Mouse (Mus musculus) neural tube, embryonic 13.5 days (tissue): ENCODE measurements around the gene Zmpste24. TPM values are rescaled to one million over a fixed set of nuclear protein-coding genes. Genes with fewer than 3 reads are reported as not detected.

ENCODE experiments used
- ATAC-seq: fragments of 200-750 bp; cut with Nextera tagmentation; 2 replicates; pipeline ENCODE4 v1.8.0; 2017; ENCODE audit warnings: low read depth, mild to moderate bottlenecking, moderate TSS enrichment, moderate library complexity
- H3K27ac ChIP-seq: fragments of 300-500 bp; sonication (generic); replicated peaks from 2 replicates; pipeline ENCODE4 v1.5.1; 2015; ENCODE audit warnings: moderate library complexity, mild to moderate bottlenecking, inconsistent platforms
- H3K27me3 ChIP-seq: fragments of 300-500 bp; sonication (generic); 2 replicates; pipeline ENCODE4 v1.6.1; 2015; ENCODE audit warnings: mild to moderate bottlenecking, inconsistent platforms
- H3K36me3 ChIP-seq: fragments of 300-500 bp; sonication (generic); 2 replicates; pipeline ENCODE4 v1.6.1; 2015; ENCODE audit warnings: mild to moderate bottlenecking, inconsistent platforms
- H3K4me1 ChIP-seq: fragments of 300-500 bp; sonication (generic); replicated peaks from 2 replicates; pipeline ENCODE4 v1.6.1; 2015; ENCODE audit warnings: inconsistent platforms
- H3K4me2 ChIP-seq: fragments of 300-500 bp; sonication (generic); 2 replicates; pipeline ENCODE4 v1.6.1; 2015; ENCODE audit warnings: inconsistent platforms, mild to moderate bottlenecking, moderate library complexity
- H3K4me3 ChIP-seq: fragments of 300-500 bp; sonication (generic); 2 replicates; pipeline ENCODE4 v1.5.1; 2015; ENCODE audit warnings: mild to moderate bottlenecking, inconsistent platforms
- H3K9ac ChIP-seq: fragments of 300-500 bp; sonication (generic); 2 replicates; pipeline ENCODE4 v1.6.1; 2015; ENCODE audit warnings: moderate library complexity, mild to moderate bottlenecking, inconsistent platforms
- H3K9me3 ChIP-seq: fragments of 300-500 bp; sonication (generic); 2 replicates; pipeline ENCODE4 v1.6.1; 2016; ENCODE audit warnings: inconsistent platforms
- WGBS: fragments of 180-500 bp; shearing (Covaris S2); methylation state at CpG from one replicate; pipeline ENCODE4 v1.1.7; 2015; 5-methylcytosine and 5-hydroxymethylcytosine counted together
- polyA plus RNA-seq: library from polyadenylated mRNA; unstranded; fragments of >200 nt; fragmentation: Nextera tagmentation; extraction: Ambion mirVana; gene quantifications from 2 replicates; pipeline ENCODE4 v1.2.1, GENCODE M21; 2015

Gene Zmpste24
- polyA plus RNA-seq, 1 experiment from 2014 or later: 28.3 TPM

DNA sequence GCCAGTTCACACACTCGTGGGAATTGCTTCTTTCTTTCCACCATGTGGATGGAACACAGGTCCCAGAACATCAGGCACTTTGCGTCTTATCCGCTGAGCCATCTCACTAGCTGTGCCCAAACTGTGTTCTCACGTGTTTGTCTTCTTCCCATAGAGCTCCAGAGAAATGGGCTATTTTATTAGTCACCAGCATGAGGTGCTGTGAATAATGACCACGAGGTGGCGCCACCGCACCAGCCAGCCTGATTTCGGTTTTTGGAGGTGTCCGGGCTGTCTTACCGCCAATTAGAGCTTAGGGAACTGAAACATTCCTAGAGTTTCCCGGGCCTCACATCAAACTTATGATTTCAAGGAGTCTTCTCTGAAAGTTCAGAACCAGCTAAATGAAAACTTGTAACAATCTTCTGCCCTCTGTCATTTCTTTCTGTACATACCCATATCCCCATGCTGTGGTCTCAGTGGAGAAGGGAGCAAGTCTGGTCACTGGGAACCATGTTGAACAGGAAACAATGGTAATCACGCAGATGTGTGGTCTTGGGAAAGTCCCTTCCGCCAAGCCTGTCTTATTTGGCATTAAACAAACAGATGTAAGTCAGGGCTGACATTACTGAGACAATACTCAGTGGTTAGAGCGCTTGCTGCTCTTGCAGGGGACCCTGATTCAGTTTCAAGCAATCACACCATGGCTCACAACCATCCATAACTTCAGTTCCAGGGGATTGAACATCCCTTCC is 69.2 kb downstream of the Zmpste24 start:
- 24% methylated on average over 14 of the region's 14 CpGs for WGBS
- ATAC-seq: no peak
- H3K9me3 ChIP-seq: no peaks in the 10 kb centered on the region
- H3K4me2 ChIP-seq: no peak overlapping the region
- H3K36me3 ChIP-seq: no peaks in the 10 kb centered on the region
- H3K4me1 ChIP-seq: no peaks in the 10 kb centered on the region
- H3K27ac ChIP-seq: no peak overlapping the region
- H3K4me3 ChIP-seq: no peak overlapping the region
- no peak overlapping the region for H3K9ac ChIP-seq
- no peaks in the 10 kb centered on the region for H3K27me3 ChIP-seq

DNA sequence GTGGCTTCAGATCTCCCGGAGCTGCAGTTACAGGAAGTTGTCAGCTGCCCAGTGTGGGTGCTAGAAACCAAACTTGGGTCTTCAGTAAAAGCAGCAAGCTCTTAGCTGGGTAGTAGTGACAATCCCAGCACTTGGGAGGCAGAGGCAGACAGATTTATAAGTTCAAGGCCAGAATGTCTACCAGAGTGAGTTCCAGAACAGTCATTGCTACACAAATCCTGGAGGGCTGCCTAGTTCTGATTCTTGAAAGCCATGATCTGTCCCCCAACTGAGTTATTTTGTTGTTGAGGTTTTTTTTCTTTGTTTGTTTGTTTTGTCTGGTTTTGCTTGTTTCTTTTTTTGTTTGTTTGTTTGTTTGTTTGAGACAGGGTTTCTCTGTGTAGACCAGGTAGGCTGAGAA is 69.9 kb downstream of the Zmpste24 start:
- H3K4me1 ChIP-seq: no peaks in the 10 kb centered on the region
- no peak overlapping the region for H3K4me2 ChIP-seq
- WGBS: 73% methylated on average over 1 of the region's 1 CpGs
- H3K27ac ChIP-seq: no peak overlapping the region
- H3K9ac ChIP-seq: no peak overlapping the region
- no peak for ATAC-seq
- H3K4me3 ChIP-seq: no peak overlapping the region
- no peaks in the 10 kb centered on the region for H3K27me3 ChIP-seq
- H3K9me3 ChIP-seq: no peaks in the 10 kb centered on the region
- H3K36me3 ChIP-seq: no peaks in the 10 kb centered on the region

DNA sequence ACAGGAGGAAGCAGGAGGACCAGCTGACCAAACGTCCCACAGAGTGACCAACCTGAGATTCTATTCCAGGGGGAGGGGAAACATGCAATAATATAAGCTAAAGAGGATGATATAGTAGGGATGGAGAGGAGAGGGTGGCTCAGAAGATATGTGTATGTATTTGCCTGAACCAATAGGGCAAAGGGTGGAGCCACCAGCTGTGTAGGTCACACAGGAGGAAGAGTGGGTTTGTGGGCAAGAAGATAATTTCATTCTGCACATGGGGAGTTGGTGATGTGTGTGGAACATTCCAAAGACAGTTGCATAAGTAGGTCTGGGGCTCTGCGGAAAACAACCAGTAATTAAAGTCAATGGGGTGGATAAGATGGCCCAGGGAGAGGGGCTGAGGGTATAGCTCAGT is 72.4 kb downstream of the Zmpste24 start:
- Histone ChIP-seq H3K36me3 (no peaks in the 10 kb centered on the region), H3K4me1 (no peaks in the 10 kb centered on the region), H3K9me3 (no peaks in the 10 kb centered on the region), H3K27me3 (no peaks in the 10 kb centered on the region), H3K4me3 (no peak overlapping the region), H3K27ac (no peak overlapping the region), H3K4me2 (no peak overlapping the region), H3K9ac (no peak overlapping the region)
- no peak for ATAC-seq
- 62% methylated on average over 2 of the region's 2 CpGs for WGBS

DNA sequence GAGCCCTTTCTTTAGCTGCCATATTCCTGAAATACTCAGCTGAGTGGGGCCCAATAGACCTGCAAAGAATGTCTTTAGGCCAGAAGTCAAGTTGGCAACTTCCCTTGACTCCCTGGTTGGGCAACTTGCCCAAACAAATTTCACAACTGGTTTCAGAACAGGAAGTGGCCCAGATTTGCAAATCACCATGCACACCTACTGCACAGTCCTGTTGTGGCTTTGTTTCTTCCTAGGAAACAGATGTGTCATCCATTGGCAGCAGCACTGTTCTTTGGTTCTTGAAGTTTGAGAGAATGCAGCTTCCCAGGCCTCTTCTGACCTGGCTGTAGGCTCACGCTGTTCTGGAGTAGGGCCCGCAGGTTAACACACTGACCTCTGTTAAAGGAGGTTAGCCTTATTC is 74.1 kb downstream of the Zmpste24 start:
- Histone ChIP-seq H3K9ac (no peak overlapping the region), H3K4me3 (no peak overlapping the region), H3K27ac (no peak overlapping the region), H3K36me3 (no peaks in the 10 kb centered on the region), H3K9me3 (no peaks in the 10 kb centered on the region), H3K4me2 (no peak overlapping the region), H3K27me3 (no peaks in the 10 kb centered on the region), H3K4me1 (no peaks in the 10 kb centered on the region)
- 90% methylated on average over 2 of the region's 2 CpGs for WGBS
- no peak for ATAC-seq

DNA sequence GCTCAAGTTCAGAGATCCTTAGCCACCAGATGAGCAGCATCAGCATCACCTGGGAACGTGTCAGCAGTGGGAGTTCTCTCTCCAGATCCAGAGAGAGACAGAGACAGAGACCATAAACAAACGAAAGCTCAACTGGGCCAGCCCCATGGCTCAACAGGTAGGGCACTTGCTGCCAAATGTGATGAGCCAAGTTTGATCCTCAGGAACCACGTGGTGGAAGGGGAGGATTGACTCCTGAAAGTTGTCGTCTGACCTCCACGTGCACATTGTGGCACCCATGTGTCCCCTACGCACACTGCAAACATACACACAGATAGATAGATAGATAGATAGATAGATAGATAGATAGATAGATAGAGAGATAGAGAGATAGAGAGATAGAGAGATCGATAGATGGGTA is 74.6 kb downstream of the Zmpste24 start:
- H3K9ac ChIP-seq: no peak overlapping the region
- H3K27me3 ChIP-seq: no peaks in the 10 kb centered on the region
- H3K9me3 ChIP-seq: no peaks in the 10 kb centered on the region
- H3K4me3 ChIP-seq: no peak overlapping the region
- H3K27ac ChIP-seq: no peak overlapping the region
- H3K36me3 ChIP-seq: no peaks in the 10 kb centered on the region
- ATAC-seq: no peak
- H3K4me1 ChIP-seq: no peaks in the 10 kb centered on the region
- 84% methylated on average over 7 of the region's 7 CpGs for WGBS
- no peak overlapping the region for H3K4me2 ChIP-seq

DNA sequence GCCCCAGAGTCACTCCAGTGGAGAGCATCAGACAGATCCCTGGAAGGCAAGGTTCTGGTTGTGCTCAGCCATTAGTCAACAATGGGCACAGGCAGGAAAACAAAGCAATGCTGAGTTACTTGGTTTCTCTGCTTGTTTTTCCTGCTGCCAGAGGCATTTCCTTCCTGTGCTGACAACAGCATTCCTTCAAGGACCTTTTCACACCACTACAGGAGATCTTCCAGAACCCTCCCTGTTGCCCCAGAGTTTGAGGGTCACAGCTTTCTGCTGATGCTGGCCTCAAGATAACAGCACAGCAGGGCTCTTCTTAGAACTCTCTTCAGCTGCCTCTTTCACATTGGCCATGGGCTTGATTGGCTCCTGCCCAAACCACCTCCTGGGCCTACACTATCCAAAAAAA is 76.1 kb downstream of the Zmpste24 start:
- no peaks in the 10 kb centered on the region for H3K27me3 ChIP-seq
- ATAC-seq: no peak
- no peak overlapping the region for H3K27ac ChIP-seq
- 0 out of 2 replicates have a peak, but pooled peaks cover 3% of the 10 kb centered on the region for H3K4me1 ChIP-seq
- no peak overlapping the region for H3K4me2 ChIP-seq
- no peaks in the 10 kb centered on the region for H3K36me3 ChIP-seq
- H3K9me3 ChIP-seq: no peaks in the 10 kb centered on the region
- H3K4me3 ChIP-seq: no peak overlapping the region
- H3K9ac ChIP-seq: no peak overlapping the region

DNA sequence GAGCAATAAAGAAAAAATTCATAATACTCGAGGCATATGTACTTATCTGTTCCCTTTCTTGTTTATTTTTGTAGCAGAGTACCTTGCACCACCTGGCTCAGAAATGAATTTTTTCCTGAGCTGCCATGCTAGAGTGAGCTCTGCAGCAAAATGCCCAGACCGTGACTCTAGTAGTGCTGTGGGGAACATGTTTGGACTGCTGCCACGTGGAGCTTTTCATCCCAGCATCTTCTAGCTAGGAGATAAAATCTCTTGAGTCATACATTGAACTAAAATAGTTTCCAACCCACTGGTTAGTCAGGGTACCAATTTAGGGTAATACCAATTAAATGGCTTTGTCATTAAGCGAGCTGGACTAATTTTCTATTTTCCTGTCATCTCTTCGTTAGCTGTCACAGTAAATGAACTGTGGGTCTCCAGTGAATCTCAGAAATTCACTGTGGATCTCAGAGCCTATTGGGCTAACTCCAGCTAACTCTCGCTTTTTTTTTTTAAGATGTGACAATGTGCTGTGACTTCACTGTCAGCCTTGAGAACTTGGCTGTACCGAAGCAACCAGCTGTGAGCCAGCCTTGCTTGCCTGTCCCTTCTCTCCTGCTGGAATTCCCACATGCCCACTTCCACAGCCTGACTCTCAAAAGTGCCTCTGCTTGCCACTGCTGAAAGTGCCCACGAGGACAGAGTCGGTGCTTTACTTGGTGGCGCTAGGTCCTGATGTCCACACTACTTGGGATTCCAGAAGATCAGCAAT is 77.8 kb downstream of the Zmpste24 start:
- Histone ChIP-seq H3K36me3 (no peaks in the 10 kb centered on the region), H3K4me3 (no peak overlapping the region), H3K4me2 (no peak overlapping the region), H3K27ac (no peak overlapping the region), H3K27me3 (no peaks in the 10 kb centered on the region), H3K9ac (no peak overlapping the region), H3K9me3 (no peaks in the 10 kb centered on the region), H3K4me1 (peaks cover 14% of the 10 kb centered on the region)
- no peak for ATAC-seq
- 71% methylated on average over 10 of the region's 10 CpGs for WGBS

DNA sequence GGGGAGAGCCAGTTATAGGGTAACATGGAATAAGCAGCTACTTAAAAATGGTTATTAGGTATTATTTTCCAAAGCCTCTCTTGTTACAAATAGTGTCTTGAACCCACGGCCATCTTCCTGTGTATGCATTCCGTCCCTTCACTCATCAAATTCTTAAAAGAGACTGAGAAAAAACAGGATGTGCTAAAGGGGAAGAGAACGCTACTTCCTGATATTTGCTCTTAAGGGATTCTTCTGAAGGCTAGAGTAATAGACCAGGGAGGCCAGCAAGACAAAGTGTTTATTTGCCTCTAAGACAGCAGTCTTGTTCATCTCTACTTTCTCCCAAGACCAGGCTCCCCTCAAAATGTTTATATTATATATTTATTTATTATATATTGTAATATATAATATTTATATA is 79.8 kb downstream of the Zmpste24 start:
- no peak overlapping the region for H3K4me2 ChIP-seq
- no peaks in the 10 kb centered on the region for H3K27me3 ChIP-seq
- no peak overlapping the region for H3K27ac ChIP-seq
- H3K9ac ChIP-seq: no peak overlapping the region
- ATAC-seq: no peak
- H3K4me1 ChIP-seq: peaks cover 26% of the 10 kb centered on the region
- no peaks in the 10 kb centered on the region for H3K9me3 ChIP-seq
- H3K4me3 ChIP-seq: no peak overlapping the region
- WGBS: 95% methylated on average over 3 of the region's 3 CpGs
- no peaks in the 10 kb centered on the region for H3K36me3 ChIP-seq

DNA sequence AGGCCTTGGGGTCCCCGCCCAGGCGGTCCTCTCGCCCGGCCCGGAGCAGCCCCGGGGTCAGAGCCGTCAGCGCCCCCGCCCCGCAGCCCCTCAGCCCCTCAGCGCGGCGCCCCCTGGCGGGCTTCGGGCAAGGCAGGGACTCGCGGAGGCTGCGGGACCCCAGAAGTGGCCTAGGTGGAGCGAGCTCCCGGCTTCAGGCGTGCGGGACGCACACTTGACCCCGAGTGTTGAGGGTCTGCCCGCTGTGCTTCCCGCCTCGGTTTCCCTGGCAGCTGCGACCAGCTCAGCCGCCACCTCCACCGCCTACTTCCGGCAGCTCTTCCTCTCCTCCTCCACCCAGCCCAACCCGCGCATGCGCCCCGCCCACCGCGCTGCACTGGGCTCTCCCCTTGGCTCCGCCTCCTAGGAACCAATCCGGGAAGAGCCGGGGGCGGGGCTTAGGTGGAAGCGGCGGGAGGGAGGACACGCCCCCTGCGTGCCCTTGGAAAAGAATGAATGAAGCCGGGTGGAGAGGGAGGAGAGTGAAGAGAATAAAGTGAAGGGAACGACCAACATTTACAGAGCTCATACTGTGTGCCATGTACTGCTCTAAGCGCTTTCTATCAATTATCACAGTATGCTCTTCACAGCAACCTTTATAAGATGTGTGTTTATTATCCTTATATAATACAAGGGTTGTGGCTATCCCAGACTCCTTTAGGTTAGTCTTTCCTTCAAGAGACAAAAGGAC is 80.9 kb downstream of the Zmpste24 start, which contains the start of gene Smap2:
Smap2 (minus strand) TSS at position 320 of the 730 bp plus-strand sequence.
- peak within 1 kb of the TSS; percentile 95 for H3K9ac ChIP-seq
- ATAC-seq: peak; percentile 97
- peaks cover 34% of the 10 kb centered on the region for H3K4me1 ChIP-seq
- WGBS: 1% methylated on average over 45 of the region's 48 CpGs
- peak within 1 kb of the TSS; percentile 89 for H3K4me2 ChIP-seq
- no peaks in the 10 kb centered on the region for H3K36me3 ChIP-seq
- H3K4me3 ChIP-seq: peak within 1 kb of the TSS; percentile 98
- no peaks in the 10 kb centered on the region for H3K27me3 ChIP-seq
- peak within 1 kb of the TSS; percentile 86 for H3K27ac ChIP-seq
- no peaks in the 10 kb centered on the region for H3K9me3 ChIP-seq

DNA sequence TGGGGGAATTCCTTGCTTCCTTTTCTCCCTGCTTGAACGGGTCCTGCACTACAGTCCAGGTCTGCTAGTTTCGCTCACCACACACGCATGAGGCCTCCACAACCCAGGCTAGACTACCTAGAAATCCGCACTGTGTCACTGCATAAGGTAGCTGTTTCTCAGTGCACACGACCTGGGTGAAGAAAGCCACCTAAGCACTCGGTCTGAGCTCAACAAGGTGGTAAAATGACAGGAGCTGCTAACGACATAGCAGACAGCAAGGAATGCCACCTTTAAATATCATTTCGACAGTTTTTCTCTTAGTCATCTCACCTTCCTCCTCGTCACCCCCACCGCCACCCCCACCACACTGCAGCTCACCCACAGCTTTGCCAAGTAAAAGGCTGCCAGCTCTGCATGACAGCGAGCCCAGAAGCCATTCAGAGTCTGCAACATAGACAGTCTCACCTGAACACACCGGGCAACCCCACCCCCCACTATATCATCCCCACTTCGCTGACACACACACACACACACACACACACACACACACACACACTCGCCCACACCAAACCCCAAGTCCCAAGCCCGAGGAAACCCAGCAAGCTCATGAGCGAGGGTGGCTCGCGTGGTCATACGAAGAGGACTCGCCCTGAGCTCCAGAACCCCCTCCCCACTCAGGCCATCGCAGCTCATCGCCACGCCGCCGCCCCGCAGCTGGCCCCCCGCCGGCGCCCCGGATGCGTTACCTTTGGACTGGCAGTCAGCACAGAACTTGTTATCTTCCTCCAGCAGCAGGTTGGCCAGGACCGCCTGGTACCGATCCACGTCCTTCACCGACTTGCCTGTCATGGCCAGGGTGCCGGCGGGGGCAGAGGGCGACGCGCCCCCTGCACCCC is 81.8 kb downstream of the Zmpste24 start:
- Histone ChIP-seq H3K4me2 (peak overlapping the region; percentile 89), H3K27me3 (no peaks in the 10 kb centered on the region), H3K4me3 (peak overlapping the region; percentile 98), H3K9me3 (no peaks in the 10 kb centered on the region), H3K9ac (peak overlapping the region; percentile 95), H3K36me3 (no peaks in the 10 kb centered on the region), H3K4me1 (peaks cover 42% of the 10 kb centered on the region), H3K27ac (peak overlapping the region; percentile 86)
- 5% methylated on average over 40 of the region's 40 CpGs for WGBS
- peak; percentile 51 for ATAC-seq

DNA sequence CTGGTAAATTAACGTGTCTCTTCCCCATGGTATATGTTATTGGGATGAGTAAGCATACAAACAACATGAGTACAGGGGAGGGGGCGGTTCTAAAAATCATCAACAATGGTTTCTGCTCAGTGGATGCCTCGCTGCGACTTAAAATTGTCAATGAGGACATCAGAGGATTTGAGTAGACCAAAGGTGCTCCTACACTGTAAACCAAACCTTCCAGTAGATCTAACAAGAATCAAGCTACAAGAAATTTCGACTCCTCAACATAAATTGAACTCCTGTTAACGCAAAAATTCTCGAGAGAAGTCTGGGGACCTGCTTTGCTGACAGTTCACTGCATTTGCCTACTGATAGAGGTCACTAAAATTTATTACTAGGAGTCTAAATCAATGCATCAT is 82.8 kb downstream of the Zmpste24 start:
- no peaks in the 10 kb centered on the region for H3K27me3 ChIP-seq
- no peak overlapping the region for H3K27ac ChIP-seq
- H3K4me2 ChIP-seq: peak overlapping the region; percentile 89
- peak overlapping the region; percentile 95 for H3K9ac ChIP-seq
- H3K4me1 ChIP-seq: peaks cover 51% of the 10 kb centered on the region
- ATAC-seq: no peak
- 76% methylated on average over 7 of the region's 7 CpGs for WGBS
- H3K9me3 ChIP-seq: no peaks in the 10 kb centered on the region
- peak overlapping the region; percentile 98 for H3K4me3 ChIP-seq
- H3K36me3 ChIP-seq: no peaks in the 10 kb centered on the region
